Mouse (Mus musculus): ENCODE measurements at regions not wholly inside any gene's neighbourhood (a gene's known extent, or its start where the extent isn't known, plus 50 kb on each side); places are given as distances from the start of the nearest gene placed in this dataset.
A peak's percentile ranks its signal among the peaks of the same experiment; 100 is the strongest.

GRCm38 (mm10) chr8:114052426-114052825 is 80.9 kb upstream of the Nudt7 start:
- no peaks in the 10 kb centered on the region for H3K36me3 ChIP-seq (replicated peaks in 1 of 2; ENCODE audit: control insufficient read depth in 1 of 2, insufficient read depth in 1 of 2, low read length in 1 of 2)
- H3K27ac ChIP-seq (ENCODE audit: insufficient read depth, low read depth): no peak overlapping the region
- peaks cover 62% of the 10 kb centered on the region for H3K9me3 ChIP-seq (replicated peaks; ENCODE audit: low read length)
- in situ Hi-C loops (cut with MboI; ENCODE audit: low pct_ligation_motif_present, low pct_unique_long_range_greater_than_20kb, low sequenced_read_pairs) (no loop called here), dilution Hi-C loops (cut with MboI; ENCODE audit: extremely low pct_ligation_motif_present, extremely low pct_unique_long_range_greater_than_20kb, low sequenced_read_pairs) (no loop called here)
- H3K4me3 ChIP-seq (replicated peaks in 1 of 3; ENCODE audit: low read depth in 2 of 3, low read length in 2 of 3, poor library complexity in 1 of 3): no peak overlapping the region
- no peak overlapping the region for H3K4me2 ChIP-seq (ENCODE audit: insufficient read depth, low read depth, poor library complexity, severe bottlenecking)
- TF ChIP-seq E2F4 (IDR thresholded peaks at IDR 0.05; ENCODE audit: insufficient replicate concordance, low read depth, low read length) (no peak), RAD21 (IDR thresholded peaks at IDR 0.05; ENCODE audit: low read depth, low read length) (no peak), BHLHE40 (IDR thresholded peaks at IDR 0.05; ENCODE audit: low read depth, low read length) (no peak), RCOR1 (conservative IDR thresholded peaks at IDR 0.05; ENCODE audit: low read depth, low read length) (no peak), ZMIZ1 (IDR thresholded peaks at IDR 0.05; ENCODE audit: low read depth, low read length) (no peak), NRF1 (IDR thresholded peaks at IDR 0.05; ENCODE audit: low read depth, low read length) (no peak), HCFC1 (IDR thresholded peaks at IDR 0.05; ENCODE audit: low read depth, low read length) (no peak)
- no peak overlapping the region for H3K9ac ChIP-seq (ENCODE audit: insufficient read depth, low read depth)
- no peaks in the 10 kb centered on the region for H3K79me2 ChIP-seq (replicated peaks; ENCODE audit: control insufficient read depth, extremely low read depth, insufficient read depth, poor library complexity, severe bottlenecking)
- no peaks in the 10 kb centered on the region for H3K4me1 ChIP-seq (ENCODE audit: control insufficient read depth in 1 of 2, insufficient read depth in 2 of 2)
- DNase-seq (ENCODE audit: extremely low read depth): no peak
- no peaks in the 10 kb centered on the region for H3K27me3 ChIP-seq (replicated peaks)

- Histone ChIP-seq H3K79me2 (replicated peaks; ENCODE audit: control insufficient read depth, extremely low read depth, insufficient read depth, poor library complexity, severe bottlenecking) (no peaks in the 10 kb centered on the region), H3K9me3 (replicated peaks; ENCODE audit: low read length) (peaks cover 43% of the 10 kb centered on the region), H3K4me2 (ENCODE audit: insufficient read depth, low read depth, poor library complexity, severe bottlenecking) (no peak overlapping the region), H3K27me3 (replicated peaks) (no peaks in the 10 kb centered on the region), H3K36me3 (replicated peaks in 1 of 2; ENCODE audit: control insufficient read depth in 1 of 2, insufficient read depth in 1 of 2, low read length in 1 of 2) (no peaks in the 10 kb centered on the region), H3K9ac (ENCODE audit: insufficient read depth, low read depth) (no peak overlapping the region), H3K4me3 (replicated peaks in 1 of 3; ENCODE audit: low read depth in 2 of 3, low read length in 2 of 3, poor library complexity in 1 of 3) (no peak overlapping the region), H3K27ac (ENCODE audit: insufficient read depth, low read depth) (no peak overlapping the region), H3K4me1 (ENCODE audit: control insufficient read depth in 1 of 2, insufficient read depth in 2 of 2) (no peaks in the 10 kb centered on the region)
- dilution Hi-C loops (cut with MboI; ENCODE audit: extremely low pct_ligation_motif_present, extremely low pct_unique_long_range_greater_than_20kb, low sequenced_read_pairs): no loop called here
- TF ChIP-seq NELFE (IDR thresholded peaks at IDR 0.05; ENCODE audit: low read depth, low read length): no peak
- TF ChIP-seq MAZ (IDR thresholded peaks at IDR 0.05; ENCODE audit: low read depth, low read length): no peak
- TF ChIP-seq ZC3H11A (IDR thresholded peaks at IDR 0.05; ENCODE audit: low read depth, low read length): no peak
- TF ChIP-seq CTCF (conservative IDR thresholded peaks at IDR 0.05 in 1 of 2, IDR thresholded peaks at IDR 0.05 in 1 of 2; ENCODE audit: low read depth in 2 of 2, low read length in 2 of 2): peak in 1 of 2 experiments; percentile 11; a peak in 1 of 4 replicates
- in situ Hi-C loops (cut with MboI; ENCODE audit: low pct_ligation_motif_present, low pct_unique_long_range_greater_than_20kb, low sequenced_read_pairs): loop anchor here (10.0 kb wide), 2 partner anchors 371 to 389 kb away; partner anchors contain the start of gene Wwox
- no peak for DNase-seq (ENCODE audit: extremely low read depth)
Observed at GRCm38 (mm10) chr8:114063566-114063965, 69.8 kb upstream of the Nudt7 start.

- Histone ChIP-seq H3K36me3 (replicated peaks in 1 of 2; ENCODE audit: control insufficient read depth in 1 of 2, insufficient read depth in 1 of 2, low read length in 1 of 2) (no peaks in the 10 kb centered on the region), H3K4me1 (ENCODE audit: control insufficient read depth in 1 of 2, insufficient read depth in 2 of 2) (no peaks in the 10 kb centered on the region), H3K27me3 (replicated peaks) (no peaks in the 10 kb centered on the region), H3K9me3 (replicated peaks; ENCODE audit: low read length) (peaks cover 53% of the 10 kb centered on the region), H3K4me3 (replicated peaks in 1 of 3; ENCODE audit: low read depth in 2 of 3, low read length in 2 of 3, poor library complexity in 1 of 3) (no peak overlapping the region), H3K27ac (ENCODE audit: insufficient read depth, low read depth) (no peak overlapping the region), H3K79me2 (replicated peaks; ENCODE audit: control insufficient read depth, extremely low read depth, insufficient read depth, poor library complexity, severe bottlenecking) (no peaks in the 10 kb centered on the region), H3K4me2 (ENCODE audit: insufficient read depth, low read depth, poor library complexity, severe bottlenecking) (no peak overlapping the region), H3K9ac (ENCODE audit: insufficient read depth, low read depth) (no peak overlapping the region)
- TF ChIP-seq SMC3 (IDR thresholded peaks at IDR 0.05; ENCODE audit: low read depth, low read length) (no peak), MAFK (IDR thresholded peaks at IDR 0.05; ENCODE audit: insufficient replicate concordance, low read length) (no peak), HCFC1 (IDR thresholded peaks at IDR 0.05; ENCODE audit: low read depth, low read length) (no peak), GABPA (IDR thresholded peaks at IDR 0.05; ENCODE audit: insufficient replicate concordance, low read depth, low read length) (no peak), RCOR1 (conservative IDR thresholded peaks at IDR 0.05; ENCODE audit: low read depth, low read length) (no peak), CHD2 (IDR thresholded peaks at IDR 0.05; ENCODE audit: low read length) (no peak), CHD1 (IDR thresholded peaks at IDR 0.05; ENCODE audit: low read depth, low read length) (no peak), USF1 (IDR thresholded peaks at IDR 0.05; ENCODE audit: low read depth, low read length) (no peak), TBP (conservative IDR thresholded peaks at IDR 0.05; ENCODE audit: low read depth, low read length) (no peak), UBTF (IDR thresholded peaks at IDR 0.05; ENCODE audit: low read depth, low read length) (no peak), ELF1 (IDR thresholded peaks at IDR 0.05; ENCODE audit: low read depth, low read length) (no peak), USF2 (conservative IDR thresholded peaks at IDR 0.05; ENCODE audit: low read depth, low read length) (no peak), POLR2A (IDR thresholded peaks at IDR 0.05; ENCODE audit: low read depth, low read length) (no peak), MAX (IDR thresholded peaks at IDR 0.05; ENCODE audit: low read length) (no peak), SIN3A (IDR thresholded peaks at IDR 0.05; ENCODE audit: low read length) (no peak), RAD21 (IDR thresholded peaks at IDR 0.05; ENCODE audit: low read depth, low read length) (no peak), MXI1 (IDR thresholded peaks at IDR 0.05; ENCODE audit: low read depth, low read length) (no peak), ZKSCAN1 (IDR thresholded peaks at IDR 0.05; ENCODE audit: borderline replicate concordance, low read depth, low read length) (no peak)
- in situ Hi-C loops (cut with MboI; ENCODE audit: low pct_ligation_motif_present, low pct_unique_long_range_greater_than_20kb, low sequenced_read_pairs): loop anchor here (10.0 kb wide), 1 partner anchor 302 kb away; no protein-coding TSS in a partner anchor
- dilution Hi-C loops (cut with MboI; ENCODE audit: extremely low pct_ligation_motif_present, extremely low pct_unique_long_range_greater_than_20kb, low sequenced_read_pairs): no loop called here
- no peak for DNase-seq (ENCODE audit: extremely low read depth)
Observed at GRCm38 (mm10) chr8:114072330-114072729, 61.0 kb upstream of the Nudt7 start.
